Mouse (Mus musculus): ENCODE measurements around the gene Gm20388.

The Gm20388 gene

DNA sequence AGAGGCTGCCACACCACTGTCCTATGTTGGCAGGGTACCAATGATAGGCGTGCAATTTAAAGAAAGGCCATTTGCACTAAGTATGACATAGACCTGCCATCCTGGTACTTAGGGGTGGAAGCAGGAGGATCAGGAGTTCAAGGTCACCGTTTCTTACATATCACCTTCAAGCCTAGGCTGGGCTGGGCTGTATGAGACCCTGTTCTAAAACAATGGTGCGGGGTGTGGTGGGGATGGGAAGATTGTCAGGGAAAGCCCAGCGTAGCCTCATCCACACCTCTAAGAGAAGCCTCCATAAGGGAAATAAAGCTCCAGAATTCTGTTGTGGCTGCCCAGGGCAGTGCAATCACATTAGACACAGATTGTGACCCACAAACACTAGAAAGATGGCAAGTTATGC, 4324.9 kb downstream of the Gm20388 start:
- intact Hi-C loops (cut with DNase I), result no loop called here

DNA sequence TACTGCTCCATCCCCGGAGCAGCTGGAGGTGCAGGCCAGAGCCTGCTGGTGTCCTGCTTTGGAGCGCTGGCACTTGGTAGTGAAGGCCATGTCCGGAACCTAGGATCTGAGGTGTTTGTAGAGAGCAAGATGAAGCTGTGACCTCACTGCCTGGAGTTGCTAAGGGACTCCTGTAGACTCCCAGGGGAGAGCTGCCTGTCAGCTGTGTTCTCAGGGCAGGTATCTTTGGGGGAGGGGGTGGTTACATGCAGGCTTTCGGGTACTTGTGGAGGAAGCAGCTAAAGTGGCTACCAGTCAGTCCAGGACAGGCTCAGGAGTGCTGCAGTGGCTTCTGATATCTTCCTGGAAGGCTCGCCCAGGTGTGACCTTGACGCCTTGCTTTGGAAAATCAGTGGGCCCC, 4328.7 kb downstream of the Gm20388 start:
- intact Hi-C loops (cut with DNase I), result no loop called here

DNA sequence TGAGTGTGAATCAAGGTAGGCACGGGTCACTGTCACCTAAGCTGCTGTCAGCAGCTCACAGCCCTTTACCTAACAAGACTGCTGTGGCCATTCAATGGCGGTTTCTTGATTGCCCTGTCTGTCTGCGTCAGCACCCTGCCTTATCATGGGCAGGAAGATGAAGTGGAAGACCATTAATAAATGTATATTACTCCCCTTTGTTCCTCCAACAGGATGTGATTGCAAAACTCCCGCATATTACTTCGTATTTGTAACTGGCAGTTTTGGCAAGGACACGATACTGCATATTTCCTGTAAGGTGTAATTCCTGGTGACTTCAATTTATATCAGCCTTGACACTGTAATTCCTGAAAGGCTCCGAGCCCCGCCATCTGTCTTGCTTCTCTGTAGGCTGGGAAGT, 4330.3 kb downstream of the Gm20388 start:
- intact Hi-C loops (cut with DNase I), result no loop called here

DNA sequence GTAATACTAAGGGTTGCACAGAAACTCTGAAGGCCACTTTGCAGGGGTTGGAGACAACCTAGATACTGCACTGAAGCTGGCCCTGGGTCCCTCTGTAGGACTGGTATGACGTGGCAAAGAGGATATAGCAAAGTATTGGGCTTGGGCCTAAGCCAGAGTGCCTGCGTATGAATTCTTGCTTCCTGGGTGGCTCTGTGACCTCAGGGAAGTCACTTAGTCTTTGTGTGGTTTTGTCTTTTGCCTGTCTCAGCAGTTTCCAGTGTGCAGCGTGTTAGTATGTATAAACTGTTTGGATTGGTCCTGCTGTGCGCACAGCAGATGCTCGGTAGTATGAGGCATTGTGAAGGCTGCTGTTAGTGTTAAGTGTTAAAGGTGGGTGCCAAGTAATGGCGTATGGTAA, 4331.6 kb downstream of the Gm20388 start:
- intact Hi-C loops (cut with DNase I), result no loop called here

DNA sequence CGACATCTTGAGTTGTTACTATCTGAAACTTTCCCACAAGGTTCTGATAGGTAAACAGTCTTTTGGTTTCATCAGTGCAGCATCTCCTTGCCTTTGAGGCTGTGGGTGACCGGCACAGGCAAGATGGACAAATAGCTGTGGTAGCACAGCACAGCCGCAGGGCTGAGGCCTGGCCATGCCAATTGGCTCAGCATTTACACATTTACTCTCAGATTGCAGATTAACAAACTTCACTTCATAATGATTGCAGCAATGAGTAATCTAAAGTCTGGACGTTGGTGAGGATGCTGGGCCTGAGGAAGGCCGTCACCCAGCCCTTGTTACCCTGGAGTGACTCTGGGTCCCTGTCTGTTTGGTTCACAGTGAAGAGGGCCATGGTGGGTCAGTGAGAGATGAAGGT, 4332.3 kb downstream of the Gm20388 start:
- intact Hi-C loops (cut with DNase I), result no loop called here

DNA sequence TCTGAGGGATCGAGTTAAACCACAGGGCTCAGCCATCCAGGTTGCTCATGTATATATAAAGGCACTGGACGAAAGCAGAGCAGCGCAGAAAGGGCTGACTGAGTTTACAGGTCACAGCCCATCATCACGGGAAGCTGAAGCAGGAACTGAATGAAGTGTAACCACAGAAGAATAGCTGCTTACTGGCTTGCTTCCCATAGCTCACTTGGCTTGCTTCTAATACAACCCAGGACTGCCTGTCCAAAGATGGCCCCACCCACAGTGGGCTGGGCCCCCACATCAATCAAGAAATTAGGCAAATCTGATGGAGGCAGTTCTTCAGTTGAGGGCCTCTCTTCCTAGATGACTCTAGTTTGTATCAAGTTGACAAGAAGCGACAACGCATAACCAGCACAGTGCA, 4336.9 kb downstream of the Gm20388 start:
- intact Hi-C loops (cut with DNase I), result no loop called here

DNA sequence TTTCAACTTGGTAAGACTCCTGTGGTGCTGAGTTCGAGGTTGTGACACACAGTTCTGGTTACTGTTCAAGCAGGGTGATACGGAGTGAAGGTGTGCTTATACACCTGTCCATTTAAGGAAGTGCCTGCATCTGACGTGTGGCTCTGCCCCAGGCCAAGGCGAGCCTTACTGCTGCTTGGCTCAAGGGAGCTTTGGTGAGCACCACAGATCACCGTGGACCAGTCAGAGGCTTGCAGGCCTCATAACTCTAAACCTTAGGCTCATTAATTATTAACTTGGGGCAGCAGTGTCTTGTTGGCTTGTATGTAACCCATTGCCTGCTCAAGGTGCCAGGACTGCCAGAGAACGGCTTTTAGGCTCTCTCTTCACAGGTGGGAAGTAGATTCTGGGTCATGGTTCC, 4338.0 kb downstream of the Gm20388 start:
- intact Hi-C loops (cut with DNase I), result no loop called here

DNA sequence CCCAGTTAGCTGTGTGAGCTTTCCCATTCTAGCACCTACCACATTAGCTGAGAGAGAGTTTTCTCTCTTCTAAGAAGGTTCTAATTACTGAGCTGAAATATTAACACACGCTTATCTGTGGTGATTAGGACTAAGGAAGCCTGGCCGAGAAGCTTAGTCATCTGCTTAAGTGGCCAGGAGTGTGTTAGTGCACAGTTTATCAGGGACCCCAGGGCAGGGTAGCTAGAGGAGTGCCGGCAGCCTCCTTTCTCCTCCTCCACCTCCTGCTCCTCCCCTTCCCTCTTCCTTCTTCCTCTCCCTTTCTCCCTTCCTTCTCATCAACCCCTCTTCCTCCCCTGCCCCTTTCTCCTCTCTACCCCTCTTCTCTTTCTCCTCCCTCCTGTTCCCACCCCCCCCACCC, 4339.6 kb downstream of the Gm20388 start:
- intact Hi-C loops (cut with DNase I), result no loop called here

DNA sequence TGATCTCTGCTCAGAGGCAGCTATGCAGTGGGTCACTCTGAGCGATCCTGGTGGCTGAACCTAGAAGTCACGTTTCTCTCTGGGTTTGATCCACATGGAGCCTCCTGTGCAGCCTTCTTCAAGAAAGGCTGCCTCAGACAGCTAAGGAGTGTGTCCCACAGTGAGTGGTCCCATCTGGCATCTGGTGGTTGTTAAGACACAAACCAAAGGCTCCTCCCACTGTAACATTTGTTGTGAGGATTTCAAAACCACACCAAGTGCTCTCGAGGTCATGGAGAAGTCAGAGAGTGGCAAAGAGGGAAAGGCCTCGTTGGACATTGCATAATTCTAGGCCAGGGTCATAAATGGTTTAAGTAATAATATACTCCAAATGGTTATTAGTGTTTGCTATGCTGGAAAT, 4340.1 kb downstream of the Gm20388 start:
- intact Hi-C loops (cut with DNase I), result no loop called here

DNA sequence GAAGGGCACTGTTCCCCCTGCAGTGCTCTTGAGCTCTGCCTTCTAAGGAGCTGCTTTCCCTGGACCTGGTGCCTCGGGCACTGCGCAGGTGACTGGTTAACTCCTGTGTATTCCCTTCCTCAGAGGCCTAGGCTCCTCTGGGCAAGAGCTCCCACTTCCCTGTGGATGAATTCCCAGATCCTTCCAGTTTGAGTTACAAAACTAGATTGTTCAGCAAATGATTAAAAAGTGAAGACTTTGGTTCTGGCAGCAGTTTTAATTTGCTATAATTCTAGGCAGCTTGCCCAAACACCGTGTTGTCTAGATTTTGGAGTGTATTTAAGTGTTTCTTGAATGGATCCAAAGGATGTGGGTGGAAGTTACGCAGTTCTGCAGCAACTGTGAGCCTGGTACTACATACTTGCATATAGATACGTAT, 4341.9 kb downstream of the Gm20388 start:
- intact Hi-C loops (cut with DNase I), result no loop called here

DNA sequence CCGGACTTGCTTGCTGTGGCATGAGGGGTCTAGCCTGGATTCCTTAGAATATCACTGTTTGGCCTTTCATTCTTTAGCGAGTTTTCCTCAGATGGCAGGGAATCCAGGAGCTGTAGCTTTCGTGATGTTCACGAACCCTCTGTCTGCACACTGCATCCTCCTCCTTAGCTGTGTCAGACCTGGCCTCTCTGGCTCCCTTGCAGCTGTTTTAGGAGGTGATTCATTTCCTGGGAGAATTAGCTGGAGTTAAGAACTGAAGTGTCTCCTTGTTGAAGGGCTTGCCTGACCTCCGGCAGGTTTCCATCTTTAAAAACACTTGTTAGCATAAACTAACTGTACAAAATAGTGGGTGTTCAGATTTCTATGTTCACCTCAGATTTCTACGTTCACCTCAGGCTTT, 4343.3 kb downstream of the Gm20388 start:
- intact Hi-C loops (cut with DNase I), result no loop called here

DNA sequence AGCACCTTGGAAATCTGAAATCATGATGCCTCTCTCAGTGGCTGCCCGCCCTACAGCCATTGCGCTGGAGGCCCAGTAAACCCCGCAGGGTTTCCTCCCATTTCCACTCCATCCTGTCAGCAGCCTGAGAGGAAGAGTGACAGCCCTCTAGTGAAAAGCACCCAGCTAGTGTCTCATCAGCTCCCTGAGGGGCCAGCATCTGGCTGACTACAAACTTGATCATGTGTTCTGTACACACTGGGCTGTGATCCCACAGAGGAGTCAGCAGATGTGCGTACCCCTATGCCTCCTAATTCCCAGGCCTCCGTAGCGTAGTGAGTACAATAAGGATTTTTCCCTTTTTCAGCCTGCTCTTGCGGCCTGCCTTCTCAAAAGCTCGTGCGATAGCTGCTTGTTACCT, 4346.2 kb downstream of the Gm20388 start:
- intact Hi-C loops (cut with DNase I), result no loop called here

DNA sequence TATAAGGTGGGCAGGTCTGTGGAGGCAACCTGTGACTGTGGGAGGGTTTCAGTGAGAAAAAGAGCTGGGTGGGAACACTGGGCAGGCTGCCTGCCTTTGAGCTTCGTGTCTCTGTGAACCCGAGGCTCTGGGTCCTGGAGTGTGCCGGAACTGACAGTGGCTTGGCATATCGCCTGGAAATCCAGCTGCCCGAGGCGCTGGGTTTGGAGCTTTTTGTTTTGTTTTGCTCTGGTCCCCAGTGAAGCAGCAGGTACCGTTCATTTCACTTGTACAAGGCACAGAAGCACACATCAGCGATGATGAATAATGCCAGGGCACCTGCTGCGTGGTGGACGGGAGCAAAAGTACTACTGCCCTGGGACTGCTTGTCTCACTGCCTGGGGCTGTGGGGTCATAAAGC, 4346.7 kb downstream of the Gm20388 start:
- intact Hi-C loops (cut with DNase I), result no loop called here

DNA sequence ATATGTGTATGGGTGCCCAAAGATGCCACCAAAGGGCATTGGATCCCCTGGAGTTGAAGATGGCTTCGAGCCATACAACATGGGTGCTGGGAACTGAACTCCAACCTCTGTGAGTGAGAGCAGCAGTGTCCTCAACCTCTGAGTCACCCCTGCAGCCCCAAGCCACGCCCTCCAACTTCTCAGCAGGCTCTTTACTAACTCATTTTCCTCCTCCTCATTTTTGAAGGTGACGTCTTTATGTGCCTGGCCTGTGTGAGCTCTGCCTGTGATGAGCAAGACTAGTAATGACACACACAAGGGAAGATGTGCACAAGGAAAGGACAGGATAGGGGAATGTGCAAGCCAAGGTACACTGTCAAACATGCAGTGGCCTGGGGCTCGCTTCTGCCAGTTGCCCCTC, 4348.5 kb downstream of the Gm20388 start:
- intact Hi-C loops (cut with DNase I), result no loop called here

DNA sequence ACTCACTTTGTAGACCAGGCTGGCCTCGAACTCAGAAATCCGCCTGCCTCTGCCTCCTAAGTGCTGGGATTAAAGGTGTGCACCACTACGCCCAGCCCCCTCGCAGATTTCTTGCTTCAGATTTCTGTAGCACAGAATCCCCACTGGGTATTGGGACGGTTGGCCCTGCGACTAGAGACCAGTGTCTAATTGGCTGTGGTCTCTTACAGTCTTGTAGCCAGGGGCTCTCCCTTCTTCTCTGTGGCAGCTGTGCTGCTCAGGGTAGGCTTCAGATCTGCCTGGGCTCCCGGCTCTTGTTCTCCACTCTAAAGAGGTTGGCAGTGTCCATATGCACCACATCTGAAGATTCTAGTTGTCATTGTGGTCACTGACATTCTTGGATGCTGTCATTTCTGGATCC, 4349.3 kb downstream of the Gm20388 start:
- intact Hi-C loops (cut with DNase I), result no loop called here

DNA sequence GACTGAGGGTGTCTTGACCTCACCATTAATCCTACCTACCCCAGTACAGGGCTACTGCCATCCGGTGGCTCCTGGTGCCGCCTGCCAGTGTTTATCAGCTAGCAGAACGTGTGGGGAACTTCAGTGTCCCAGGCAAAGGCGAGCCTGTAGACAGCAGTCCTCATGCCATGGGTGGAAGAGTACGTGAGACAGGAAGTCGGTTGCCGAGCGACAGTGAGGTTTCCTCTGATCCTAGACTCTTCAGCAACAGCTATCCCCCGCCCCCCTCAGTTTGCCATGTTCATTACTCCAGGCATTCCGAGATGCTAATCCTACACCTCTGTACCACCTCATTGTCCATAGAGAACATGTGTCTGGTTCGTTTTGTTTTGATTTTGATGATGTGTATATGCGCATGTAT, 4349.7 kb downstream of the Gm20388 start:
- intact Hi-C loops (cut with DNase I), result no loop called here

DNA sequence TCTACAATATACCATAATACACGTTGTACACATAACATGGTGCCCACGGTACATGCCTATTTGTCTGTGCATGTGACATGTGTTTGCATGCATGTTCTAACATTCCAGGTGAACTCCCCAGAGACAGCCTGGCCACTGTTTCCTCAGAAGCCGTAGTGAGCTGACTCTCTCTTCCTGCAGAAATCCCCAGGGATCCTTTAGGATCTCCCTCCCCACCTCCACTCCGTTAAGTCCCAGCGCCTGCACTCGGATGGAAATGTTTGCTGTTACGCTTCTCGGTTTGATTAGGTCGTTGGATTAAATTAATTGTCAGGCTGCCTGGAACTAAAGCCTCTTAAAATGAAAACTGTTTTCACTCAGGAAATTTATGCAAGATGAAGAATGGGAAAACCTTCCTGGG, 4352.4 kb downstream of the Gm20388 start:
- intact Hi-C loops (cut with DNase I), result no loop called here

DNA sequence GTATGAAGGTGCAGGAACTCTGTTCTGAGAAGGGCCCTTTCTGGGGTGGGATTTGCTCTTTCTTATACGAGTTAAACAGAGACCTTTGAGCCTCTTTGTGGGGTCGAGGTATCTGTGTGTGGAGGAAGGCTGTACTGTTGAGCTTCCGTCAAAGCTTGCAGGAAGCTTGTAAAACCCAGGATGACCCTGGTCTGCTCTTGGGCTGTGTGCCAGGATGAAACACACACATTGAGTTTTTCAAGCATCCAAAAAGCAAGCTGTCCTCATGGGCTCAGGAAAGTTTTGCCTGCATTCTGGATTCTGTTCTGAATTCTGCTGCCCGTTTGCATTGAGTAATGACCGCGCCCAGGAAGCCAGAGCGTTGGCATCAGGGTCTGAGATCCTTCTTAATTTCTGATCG, 4353.4 kb downstream of the Gm20388 start:
- intact Hi-C loops (cut with DNase I), result no loop called here

DNA sequence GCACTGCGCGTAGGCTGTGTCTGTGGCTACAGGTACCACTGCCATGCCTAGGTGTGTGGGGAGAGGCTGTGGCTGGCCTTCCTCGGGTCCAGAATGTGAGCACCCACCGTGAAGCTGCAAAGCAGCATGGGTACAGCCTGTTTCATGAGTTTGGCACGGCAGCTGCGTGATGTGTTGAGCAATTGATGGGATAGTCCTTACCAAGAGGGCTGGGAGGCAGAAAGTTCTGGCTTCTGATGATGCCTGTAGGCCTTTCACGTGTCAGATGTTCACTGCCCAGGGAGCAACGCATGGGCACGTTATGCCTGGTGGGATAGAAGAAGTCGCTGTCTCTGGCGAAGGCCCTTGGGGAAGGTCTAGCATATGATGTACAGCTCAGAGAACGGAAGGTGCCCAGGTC, 4354.0 kb downstream of the Gm20388 start:
- intact Hi-C loops (cut with DNase I), result no loop called here

DNA sequence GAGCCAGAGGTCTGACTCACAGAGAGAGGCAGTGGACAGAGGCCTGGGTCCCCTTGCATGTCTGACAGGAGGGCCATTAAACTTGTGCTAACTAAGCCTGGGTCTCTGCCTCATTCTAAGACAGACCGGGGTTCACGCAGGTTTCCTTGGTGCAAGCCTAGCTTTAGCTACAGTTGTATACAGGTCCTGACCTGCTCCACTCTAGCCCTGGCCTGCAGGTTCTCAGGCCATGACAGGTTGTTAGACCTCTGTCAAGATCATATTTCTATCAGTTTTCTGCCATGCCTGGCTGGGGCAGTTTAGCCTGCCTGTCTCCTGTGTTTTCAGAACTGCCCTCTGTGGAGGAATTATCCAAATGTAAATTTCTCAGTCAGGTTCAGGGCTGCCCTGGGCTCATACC, 4354.5 kb downstream of the Gm20388 start:
- intact Hi-C loops (cut with DNase I), result no loop called here

DNA sequence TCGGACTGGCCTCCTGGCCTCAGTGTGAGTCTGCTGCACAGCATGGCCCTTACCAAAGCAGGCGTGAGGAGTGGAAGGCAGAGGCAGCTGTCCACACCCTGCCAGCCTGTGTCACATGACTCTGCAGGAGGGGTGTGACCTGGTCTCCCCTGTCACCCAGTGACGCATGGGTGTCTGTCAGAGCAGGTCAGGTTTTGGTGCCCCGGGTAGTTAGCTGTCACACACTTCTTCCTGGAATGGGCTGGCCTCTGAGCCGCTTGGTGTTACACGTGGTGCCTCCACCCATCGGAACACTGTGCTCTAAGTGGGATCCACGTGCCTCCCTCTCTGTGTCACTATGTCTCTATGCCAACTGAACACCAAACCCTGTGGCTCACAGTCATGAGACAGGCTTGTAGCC, 4355.2 kb downstream of the Gm20388 start:
- intact Hi-C loops (cut with DNase I), result no loop called here

DNA sequence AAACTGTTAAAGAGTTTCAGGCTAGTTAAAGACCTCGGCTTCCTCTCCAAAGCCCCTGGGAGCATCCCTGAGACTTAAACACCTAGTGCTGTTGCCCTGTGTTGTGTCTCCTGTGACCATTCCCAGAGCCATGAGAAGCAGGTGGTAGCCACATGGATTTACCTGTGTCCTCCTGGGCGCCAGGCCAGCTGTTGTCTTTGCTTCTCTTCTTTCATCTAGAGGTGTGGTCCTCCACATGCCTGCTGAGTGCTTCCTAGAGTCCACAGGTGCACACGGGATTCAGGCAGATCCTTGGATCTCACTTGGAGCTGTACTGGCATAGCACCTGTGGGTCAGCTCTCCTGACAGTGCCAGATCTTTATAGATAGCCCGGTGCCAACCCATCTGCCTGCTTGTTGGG, 4356.6 kb downstream of the Gm20388 start:
- intact Hi-C loops (cut with DNase I), result no loop called here

DNA sequence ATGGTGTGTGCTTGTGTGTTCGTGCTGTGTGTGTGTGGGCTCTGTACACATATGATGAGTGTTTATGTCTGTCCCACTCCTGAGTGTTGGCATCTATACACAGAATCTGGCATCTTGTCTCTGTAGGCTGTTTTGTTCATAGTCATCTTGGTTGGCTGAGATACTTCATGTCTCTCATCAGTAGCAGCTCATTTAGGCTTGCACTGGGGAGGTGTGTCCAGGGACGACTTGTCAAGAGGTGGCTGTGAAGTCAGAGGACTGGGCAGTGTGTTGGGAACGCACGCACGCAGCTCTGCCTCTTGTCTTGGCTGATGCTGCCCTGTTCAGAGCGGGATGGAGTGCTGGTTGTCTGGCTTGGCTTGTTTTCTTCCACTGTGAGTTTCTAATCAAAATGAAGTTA, 4359.9 kb downstream of the Gm20388 start:
- intact Hi-C loops (cut with DNase I), result no loop called here

DNA sequence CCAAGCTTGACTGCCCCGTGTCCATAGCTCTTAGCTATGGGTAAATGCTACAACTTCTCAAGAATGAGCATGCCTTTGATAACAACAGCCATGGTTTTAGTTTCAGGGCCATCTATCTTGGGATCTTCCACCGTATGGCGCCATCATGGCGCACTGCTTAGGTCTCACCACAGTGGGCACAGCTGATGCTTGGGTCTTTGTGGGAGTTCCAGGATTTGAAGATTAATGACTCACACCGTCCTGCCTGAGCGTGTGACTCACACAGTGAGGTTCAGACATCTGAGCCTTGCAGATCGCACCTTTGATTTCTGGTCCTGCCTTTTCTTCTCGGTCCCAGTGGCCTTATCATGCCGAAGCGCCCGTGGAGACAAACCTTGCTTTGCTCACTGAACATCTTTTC, 4360.3 kb downstream of the Gm20388 start:
- intact Hi-C loops (cut with DNase I), result no loop called here

DNA sequence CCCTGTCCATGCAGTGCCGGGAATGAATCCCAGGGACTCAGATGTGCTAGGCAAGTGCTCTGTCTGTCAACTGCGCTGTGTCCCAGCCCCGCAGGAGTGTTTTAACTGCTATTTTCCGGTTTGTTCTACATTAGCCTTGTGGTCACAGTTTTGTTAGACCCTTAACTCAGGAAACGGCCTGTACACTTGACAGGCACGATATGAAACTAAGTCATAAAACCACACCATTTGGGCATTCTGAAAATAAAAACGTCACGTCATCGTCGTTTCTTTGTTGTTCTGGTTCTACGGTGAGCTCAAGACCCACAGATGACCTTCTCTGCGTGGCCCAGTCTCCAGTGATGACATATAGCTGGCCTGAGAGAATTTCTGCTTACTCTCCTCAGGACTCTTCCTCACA, 4360.9 kb downstream of the Gm20388 start:
- intact Hi-C loops (cut with DNase I), result no loop called here

Data from adrenal gland (tissue).